Mouse (Mus musculus): ENCODE data around the gene Saa3. TPM values are rescaled to one million over a fixed set of nuclear protein-coding genes. Genes with fewer than 3 reads are reported as not detected.

The Saa3 gene
- not detected in 2 replicates for total RNA-seq (2012; rRNA removed)
- total RNA-seq (2014; rRNA removed): 0.59 TPM in 1 of 2 replicates, not detected in the other
- not detected in 2 replicates for polyA plus RNA-seq (2012; ENCODE audit: insufficient read length, low read depth)

- Histone ChIP-seq H3K4me3 (replicated peaks in 1 of 3; ENCODE audit: low read depth in 2 of 3, low read length in 2 of 3, poor library complexity in 1 of 3) (no peak within 1 kb of the TSS), H3K79me2 (replicated peaks; ENCODE audit: control insufficient read depth, extremely low read depth, insufficient read depth, poor library complexity, severe bottlenecking) (no peaks in the 10 kb centered on the region), H3K9ac (ENCODE audit: insufficient read depth, low read depth) (no peak within 1 kb of the TSS), H3K36me3 (replicated peaks in 1 of 2; ENCODE audit: control insufficient read depth in 1 of 2, insufficient read depth in 1 of 2, low read length in 1 of 2) (no peaks in the 10 kb centered on the region), H3K4me1 (ENCODE audit: control insufficient read depth in 1 of 2, insufficient read depth in 2 of 2) (peaks cover 3 to 32% of the 10 kb centered on the region in 2 experiments; a peak in 3 of 4 replicates), H3K4me2 (ENCODE audit: insufficient read depth, low read depth, poor library complexity, severe bottlenecking) (peak within 1 kb of the TSS; percentile 66; the same call in 1 of the 2 replicates), H3K27me3 (replicated peaks) (no peaks in the 10 kb centered on the region), H3K9me3 (replicated peaks; ENCODE audit: low read length) (no peaks in the 10 kb centered on the region), H3K27ac (ENCODE audit: insufficient read depth, low read depth) (no peak within 1 kb of the TSS)
- in situ Hi-C loops (cut with MboI; ENCODE audit: low pct_ligation_motif_present, low pct_unique_long_range_greater_than_20kb, low sequenced_read_pairs) (no loop called here), dilution Hi-C loops (cut with MboI; ENCODE audit: extremely low pct_ligation_motif_present, extremely low pct_unique_long_range_greater_than_20kb, low sequenced_read_pairs) (no loop called here)
- DNase-seq (ENCODE audit: extremely low read depth): no peak
- TF ChIP-seq RCOR1 (conservative IDR thresholded peaks at IDR 0.05; ENCODE audit: low read depth, low read length) (no peak), NRF1 (IDR thresholded peaks at IDR 0.05; ENCODE audit: low read depth, low read length) (no peak), ZNF384 (IDR thresholded peaks at IDR 0.05; ENCODE audit: low read depth, low read length) (no peak), JUND (conservative IDR thresholded peaks at IDR 0.05; ENCODE audit: low read depth, low read length) (no peak), PAX5 (IDR thresholded peaks at IDR 0.05; ENCODE audit: low read length) (no peak)
Observed at GRCm38 (mm10) chr7:46715600-46715999, at the start of gene Saa3. Gene Saa3, minus strand, starts transcription at chr7:46715700.

- TF ChIP-seq PAX5 (IDR thresholded peaks at IDR 0.05; ENCODE audit: low read length) (no peak), POLR2AphosphoS2 (IDR thresholded peaks at IDR 0.05; ENCODE audit: low read depth, low read length) (no peak), MAZ (IDR thresholded peaks at IDR 0.05; ENCODE audit: low read depth, low read length) (no peak), ZNF384 (IDR thresholded peaks at IDR 0.05; ENCODE audit: low read depth, low read length) (no peak), ELF1 (IDR thresholded peaks at IDR 0.05; ENCODE audit: low read depth, low read length) (no peak), HCFC1 (IDR thresholded peaks at IDR 0.05; ENCODE audit: low read depth, low read length) (no peak), ZC3H11A (IDR thresholded peaks at IDR 0.05; ENCODE audit: low read depth, low read length) (no peak), NRF1 (IDR thresholded peaks at IDR 0.05; ENCODE audit: low read depth, low read length) (no peak)
- no peaks in the 10 kb centered on the region for H3K4me1 ChIP-seq (ENCODE audit: control insufficient read depth in 1 of 2, insufficient read depth in 2 of 2)
- H3K9me3 ChIP-seq (replicated peaks; ENCODE audit: low read length): no peaks in the 10 kb centered on the region
- H3K36me3 ChIP-seq (replicated peaks in 1 of 2; ENCODE audit: control insufficient read depth in 1 of 2, insufficient read depth in 1 of 2, low read length in 1 of 2): peaks cover 56 to 88% of the 10 kb centered on the region in 2 experiments
- no peak overlapping the region for H3K4me3 ChIP-seq (replicated peaks in 1 of 3; ENCODE audit: low read depth in 2 of 3, low read length in 2 of 3, poor library complexity in 1 of 3)
- dilution Hi-C loops (cut with MboI; ENCODE audit: extremely low pct_ligation_motif_present, extremely low pct_unique_long_range_greater_than_20kb, low sequenced_read_pairs) (no loop called here), in situ Hi-C loops (cut with MboI; ENCODE audit: low pct_ligation_motif_present, low pct_unique_long_range_greater_than_20kb, low sequenced_read_pairs) (loop anchor here (5.0 kb wide), 1 partner anchor 52 kb away; the partner anchor contains the start of gene Saal1)
- H3K9ac ChIP-seq (ENCODE audit: insufficient read depth, low read depth): no peak overlapping the region
- H3K27ac ChIP-seq (ENCODE audit: insufficient read depth, low read depth): no peak overlapping the region
- H3K27me3 ChIP-seq (replicated peaks): no peaks in the 10 kb centered on the region
- no peak for DNase-seq (ENCODE audit: extremely low read depth)
- no peak overlapping the region for H3K4me2 ChIP-seq (ENCODE audit: insufficient read depth, low read depth, poor library complexity, severe bottlenecking)
- no peaks in the 10 kb centered on the region for H3K79me2 ChIP-seq (replicated peaks; ENCODE audit: control insufficient read depth, extremely low read depth, insufficient read depth, poor library complexity, severe bottlenecking)
Observed at GRCm38 (mm10) chr7:46764672-46765071, 49.2 kb upstream of the Saa3 start.

- Histone ChIP-seq H3K9ac (ENCODE audit: insufficient read depth, low read depth) (no peak overlapping the region), H3K4me3 (replicated peaks in 1 of 3; ENCODE audit: low read depth in 2 of 3, low read length in 2 of 3, poor library complexity in 1 of 3) (no peak overlapping the region), H3K27ac (ENCODE audit: insufficient read depth, low read depth) (no peak overlapping the region), H3K27me3 (replicated peaks) (no peaks in the 10 kb centered on the region), H3K9me3 (replicated peaks; ENCODE audit: low read length) (no peaks in the 10 kb centered on the region), H3K36me3 (replicated peaks in 1 of 2; ENCODE audit: control insufficient read depth in 1 of 2, insufficient read depth in 1 of 2, low read length in 1 of 2) (peaks cover 41 to 83% of the 10 kb centered on the region in 2 experiments), H3K4me2 (ENCODE audit: insufficient read depth, low read depth, poor library complexity, severe bottlenecking) (no peak overlapping the region), H3K79me2 (replicated peaks; ENCODE audit: control insufficient read depth, extremely low read depth, insufficient read depth, poor library complexity, severe bottlenecking) (no peaks in the 10 kb centered on the region), H3K4me1 (ENCODE audit: control insufficient read depth in 1 of 2, insufficient read depth in 2 of 2) (no peaks in the 10 kb centered on the region)
- TF ChIP-seq HCFC1 (IDR thresholded peaks at IDR 0.05; ENCODE audit: low read depth, low read length) (no peak), EP300 (IDR thresholded peaks at IDR 0.05; ENCODE audit: low read length) (no peak), RCOR1 (conservative IDR thresholded peaks at IDR 0.05; ENCODE audit: low read depth, low read length) (no peak), POLR2A (IDR thresholded peaks at IDR 0.05; ENCODE audit: low read depth, low read length) (no peak), ZNF384 (IDR thresholded peaks at IDR 0.05; ENCODE audit: low read depth, low read length) (no peak), RAD21 (IDR thresholded peaks at IDR 0.05; ENCODE audit: low read depth, low read length) (no peak), NELFE (IDR thresholded peaks at IDR 0.05; ENCODE audit: low read depth, low read length) (no peak), MYC (IDR thresholded peaks at IDR 0.05; ENCODE audit: low read depth, low read length) (no peak), MAX (IDR thresholded peaks at IDR 0.05; ENCODE audit: low read length) (no peak), E2F4 (IDR thresholded peaks at IDR 0.05; ENCODE audit: insufficient replicate concordance, low read depth, low read length) (no peak), TBP (conservative IDR thresholded peaks at IDR 0.05; ENCODE audit: low read depth, low read length) (no peak), ZMIZ1 (IDR thresholded peaks at IDR 0.05; ENCODE audit: low read depth, low read length) (no peak), CHD1 (IDR thresholded peaks at IDR 0.05; ENCODE audit: low read depth, low read length) (no peak), SIN3A (IDR thresholded peaks at IDR 0.05; ENCODE audit: low read length) (no peak), CTCF (conservative IDR thresholded peaks at IDR 0.05 in 1 of 2, IDR thresholded peaks at IDR 0.05 in 1 of 2; ENCODE audit: low read depth in 2 of 2, low read length in 2 of 2) (no peak)
- dilution Hi-C loops (cut with MboI; ENCODE audit: extremely low pct_ligation_motif_present, extremely low pct_unique_long_range_greater_than_20kb, low sequenced_read_pairs) (no loop called here), in situ Hi-C loops (cut with MboI; ENCODE audit: low pct_ligation_motif_present, low pct_unique_long_range_greater_than_20kb, low sequenced_read_pairs) (no loop called here)
- DNase-seq (ENCODE audit: extremely low read depth): no peak
Observed at GRCm38 (mm10) chr7:46762601-46763000, 47.1 kb upstream of the Saa3 start.
